Mouse (Mus musculus) kidney, adult 2 months (tissue): ENCODE data around the gene Cmya5.

ENCODE experiments used
- CTCF ChIP-seq: fragments of 200-500 bp; conservative IDR thresholded peaks from 2 replicates; pipeline ENCODE4 v1.5.1; 2011; ENCODE audit warnings: low read depth, mild to moderate bottlenecking, control low read depth, low read length, moderate library complexity, mixed read lengths; ENCODE audit not compliant: insufficient read depth, insufficient read length
- POLR2A ChIP-seq: fragments of 200-500 bp; IDR thresholded peaks from one replicate; pipeline ENCODE4 v1.6.1; 2011; ENCODE audit warnings: low read depth, low read length, control low read depth

DNA sequence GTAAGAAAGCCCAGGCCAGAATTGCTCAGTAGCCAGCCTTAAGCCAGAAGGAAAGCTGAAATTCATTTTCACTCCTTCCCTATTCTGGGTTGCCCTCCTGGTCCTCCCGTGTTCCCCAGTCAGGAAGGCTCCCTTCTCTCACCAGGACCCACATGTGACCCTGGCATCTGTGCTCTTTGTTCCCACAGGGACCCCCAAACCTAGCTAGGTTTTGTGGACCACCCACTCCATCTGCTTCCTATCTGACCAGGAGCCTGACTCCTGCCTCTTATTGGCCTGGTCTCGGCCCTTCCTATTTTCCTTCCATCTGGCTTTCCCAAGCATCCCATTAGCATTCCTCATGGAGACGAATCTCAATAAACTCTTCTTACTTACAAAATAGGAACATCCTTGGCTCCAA lies 45.9 kb downstream of the Cmya5 start:
- TF ChIP-seq CTCF (no peak), POLR2A (no peak)
